ENCODE assay signal across 10 mouse cellular contexts in genomic region chr19:42307019-42307418, GRCm38 (mm10). TPM values are rescaled to one million over a fixed set of nuclear protein-coding genes. Genes with fewer than 3 reads are reported as not detected.
DNase-seq lines count a peak whose midpoint lies in the region; ATAC-seq and TF ChIP-seq lines count a peak whose summit lies in the region.
"Had no signal": no experiment of that assay in that cellular context is flagged by ENCODE, and none has a peak within 500 bp of the region (broad histone marks: within the 10 kb centered on the region; RNA-seq: fewer than 3 reads in every experiment).

No protein-coding gene starts in this region.

- 2% methylated on average over 8 of the region's 8 CpGs for WGBS in heart, embryonic 16.5 days
- WGBS in heart, embryonic 11.5 days (ENCODE audit: insufficient replicate concordance) = 3% methylated on average over 8 of the region's 8 CpGs
- WGBS in midbrain, embryonic 10.5 days = 11% methylated on average over 8 of the region's 8 CpGs
- WGBS in midbrain, postnatal 0 days = 19% methylated on average over 8 of the region's 8 CpGs
- whole genome bisulfite sequencing in embryonic facial prominence, embryonic 14.5 days = 7% methylated on average over 8 of the region's 8 CpGs
- 24% methylated on average over 8 of the region's 8 CpGs for WGBS in cerebellum, adult 2 months

- H3K4me3 ChIP-seq in heart, embryonic 16.5 days (ENCODE audit: low read length) = no peak overlapping the region
- no peak overlapping the region for H3K4me3 ChIP-seq in heart, embryonic 11.5 days (ENCODE audit: low read depth, low read length)
- no peak overlapping the region for H3K4me3 ChIP-seq in midbrain, embryonic 10.5 days
- H3K4me3 ChIP-seq in midbrain, postnatal 0 days (ENCODE audit: low read depth, low read length) = no peak overlapping the region
- H3K4me3 ChIP-seq in embryonic facial prominence, embryonic 14.5 days (ENCODE audit: low read depth, low read length) = no peak overlapping the region
- H3K4me3 ChIP-seq in layer of hippocampus, adult 2 months = no peak overlapping the region
- no peak overlapping the region for H3K4me3 ChIP-seq in cerebellum, adult 2 months (replicated peaks; ENCODE audit: insufficient read depth, low read depth, low read length)

- no peaks in the 10 kb centered on the region; the same call in 1 of the 2 replicates for H3K27me3 ChIP-seq in heart, embryonic 16.5 days (ENCODE audit: control insufficient read depth, insufficient read depth, low read length)
- H3K27me3 ChIP-seq in heart, embryonic 11.5 days (ENCODE audit: control insufficient read depth, insufficient read depth, low read length) = peaks cover 8% of the 10 kb centered on the region
- H3K27me3 ChIP-seq in midbrain, embryonic 10.5 days (ENCODE audit: low read depth, poor library complexity, severe bottlenecking) = 0 out of 2 replicates have a peak, but pooled peaks cover 3% of the 10 kb centered on the region
- no peaks in the 10 kb centered on the region for H3K27me3 ChIP-seq in midbrain, postnatal 0 days (ENCODE audit: insufficient read depth, low read length)
- no peaks in the 10 kb centered on the region for H3K27me3 ChIP-seq in embryonic facial prominence, embryonic 14.5 days (replicated peaks; ENCODE audit: control insufficient read depth, insufficient read depth, low read length)
- H3K27me3 ChIP-seq in cerebellum, adult 2 months (ENCODE audit: control insufficient read depth, insufficient read depth, low read length) = no peaks in the 10 kb centered on the region

- no peak for TF ChIP-seq CTCF in midbrain, postnatal 0 days (IDR thresholded peaks at IDR 0.05)
- TF ChIP-seq CTCF in layer of hippocampus, adult 2 months (conservative IDR thresholded peaks at IDR 0.05) = no peak
- no peak for TF ChIP-seq CTCF in cerebellum, adult 2 months (IDR thresholded peaks at IDR 0.05; ENCODE audit: borderline replicate concordance, insufficient read depth, low read depth, low read length)

- H3K9me3 ChIP-seq in heart, embryonic 16.5 days (replicated peaks; ENCODE audit: control insufficient read depth, low read length) = no peaks in the 10 kb centered on the region
- no peaks in the 10 kb centered on the region for H3K9me3 ChIP-seq in heart, embryonic 11.5 days (replicated peaks; ENCODE audit: control insufficient read depth, low read length)
- no peaks in the 10 kb centered on the region for H3K9me3 ChIP-seq in midbrain, embryonic 10.5 days (replicated peaks)
- no peaks in the 10 kb centered on the region for H3K9me3 ChIP-seq in midbrain, postnatal 0 days (ENCODE audit: low read length)
- no peaks in the 10 kb centered on the region for H3K9me3 ChIP-seq in embryonic facial prominence, embryonic 14.5 days (ENCODE audit: control insufficient read depth, low read length)

- H3K36me3 ChIP-seq in heart, embryonic 16.5 days (ENCODE audit: control insufficient read depth, insufficient read depth) = no peaks in the 10 kb centered on the region
- H3K36me3 ChIP-seq in heart, embryonic 11.5 days (ENCODE audit: control insufficient read depth, insufficient read depth, low read length) = no peaks in the 10 kb centered on the region
- H3K36me3 ChIP-seq in midbrain, embryonic 10.5 days = no peaks in the 10 kb centered on the region
- H3K36me3 ChIP-seq in midbrain, postnatal 0 days (ENCODE audit: insufficient read depth, low read length) = no peaks in the 10 kb centered on the region
- no peaks in the 10 kb centered on the region for H3K36me3 ChIP-seq in embryonic facial prominence, embryonic 14.5 days (ENCODE audit: control insufficient read depth, insufficient read depth, low read length)

- TF ChIP-seq POLR2A in cerebellum, adult 2 months (IDR thresholded peaks at IDR 0.05; ENCODE audit: borderline replicate concordance, insufficient read depth, low read length) = no peak

- peaks cover 6% of the 10 kb centered on the region for H3K4me1 ChIP-seq in heart, embryonic 16.5 days (ENCODE audit: control insufficient read depth, insufficient read depth, low read length)
- peaks cover 8% of the 10 kb centered on the region for H3K4me1 ChIP-seq in heart, embryonic 11.5 days (ENCODE audit: control insufficient read depth, insufficient read depth, low read length)
- peaks cover 30% of the 10 kb centered on the region for H3K4me1 ChIP-seq in midbrain, embryonic 10.5 days
- no peaks in the 10 kb centered on the region for H3K4me1 ChIP-seq in midbrain, postnatal 0 days (ENCODE audit: insufficient read depth, low read length)
- H3K4me1 ChIP-seq in embryonic facial prominence, embryonic 14.5 days (ENCODE audit: control insufficient read depth, insufficient read depth, low read length) = peaks cover 5% of the 10 kb centered on the region; the same call in 1 of the 2 replicates
- H3K4me1 ChIP-seq in cerebellum, adult 2 months (ENCODE audit: control insufficient read depth, insufficient read depth, low read length) = no peaks in the 10 kb centered on the region

- no peak overlapping the region for H3K9ac ChIP-seq in heart, embryonic 16.5 days (ENCODE audit: low read length)
- H3K9ac ChIP-seq in heart, embryonic 11.5 days (ENCODE audit: low read depth, low read length) = no peak overlapping the region
- no peak overlapping the region for H3K9ac ChIP-seq in midbrain, postnatal 0 days (replicated peaks; ENCODE audit: low read length, poor library complexity, severe bottlenecking)
- H3K9ac ChIP-seq in embryonic facial prominence, embryonic 14.5 days (ENCODE audit: low read depth, low read length) = no peak overlapping the region

- no peak overlapping the region for H3K27ac ChIP-seq in heart, embryonic 16.5 days (ENCODE audit: low read length)
- H3K27ac ChIP-seq in heart, embryonic 11.5 days (ENCODE audit: low read depth, low read length) = no peak overlapping the region
- peak overlapping the region; percentile 17; the same call in 1 of the 2 replicates for H3K27ac ChIP-seq in midbrain, embryonic 10.5 days (replicated peaks)
- H3K27ac ChIP-seq in midbrain, postnatal 0 days (ENCODE audit: low read depth, low read length) = no peak overlapping the region
- no peak overlapping the region for H3K27ac ChIP-seq in embryonic facial prominence, embryonic 14.5 days (replicated peaks; ENCODE audit: low read depth, low read length)
- no peak overlapping the region for H3K27ac ChIP-seq in layer of hippocampus, adult 2 months
- no peak overlapping the region for H3K27ac ChIP-seq in cerebellum, adult 2 months (ENCODE audit: insufficient read depth, low read length)

- H3K4me2 ChIP-seq in heart, embryonic 16.5 days (ENCODE audit: low read depth, low read length) = peak overlapping the region; percentile 26; the same call in 1 of the 2 replicates
- no peak overlapping the region for H3K4me2 ChIP-seq in heart, embryonic 11.5 days
- no peak overlapping the region for H3K4me2 ChIP-seq in midbrain, postnatal 0 days (ENCODE audit: low read depth, low read length, poor library complexity, severe bottlenecking)
- no peak overlapping the region for H3K4me2 ChIP-seq in embryonic facial prominence, embryonic 14.5 days (ENCODE audit: low read depth, low read length)

- no peak for DNase-seq in midbrain, embryonic 10.5 days (ENCODE audit: low spot score)
- DNase-seq in midbrain, postnatal 0 days (ENCODE audit: low spot score) = no peak
- peak; percentile 7 for DNase-seq in embryonic facial prominence, embryonic 14.5 days (ENCODE audit: low spot score)
- DNase-seq in retina, embryonic 14.5 days (ENCODE audit: low spot score) = peak; percentile 35
- DNase-seq in layer of hippocampus, adult 2 months (ENCODE audit: low spot score in 2 of 2) = no peak
- no peak for DNase-seq in cerebellum, adult 2 months
- DNase-seq: layer of hippocampus, adult 9-11 months had no signal

- no peak; the same call in 1 of the 2 replicates for ATAC-seq in heart, embryonic 16.5 days (replicated peaks; ENCODE audit: extremely low read depth, insufficient read depth, low FRiP score)
- ATAC-seq in heart, embryonic 11.5 days (replicated peaks; ENCODE audit: insufficient number of reproducible peaks, low FRiP score, low TSS enrichment) = no peak
- no peak for ATAC-seq in midbrain, postnatal 0 days (ENCODE audit: low FRiP score)
- no peak for ATAC-seq in embryonic facial prominence, embryonic 14.5 days (ENCODE audit: low read depth)

RNA-seq across cellular contexts. Expression of gene Golga7b, which starts 59.6 kb away (rescaled TPM):
- polyA plus RNA-seq in heart, embryonic 16.5 days (2015; fragmentation: Nextera tagmentation; extraction: Ambion mirVana) = 0.21 and 0.33 TPM in 2 replicates
- 0.10 and 0.20 TPM in 2 replicates for polyA plus RNA-seq in heart, embryonic 11.5 days (2014; fragmentation: Nextera tagmentation; extraction: Ambion mirVana)
- polyA plus RNA-seq in midbrain, embryonic 10.5 days (2016; fragmentation: Nextera tagmentation; extraction: Ambion mirVana) = 1.0 and 2.2 TPM in 2 replicates
- 92.0 and 92.8 TPM in 2 replicates for total RNA-seq in midbrain, postnatal 0 days (2014; rRNA removed)
- 68.9 and 70.3 TPM in 2 replicates for polyA plus RNA-seq in midbrain, postnatal 0 days (2015; fragmentation: Nextera tagmentation; extraction: Ambion mirVana)
- polyA plus RNA-seq in embryonic facial prominence, embryonic 14.5 days (2014; fragmentation: Nextera tagmentation; extraction: Ambion mirVana) = 3.0 and 3.2 TPM in 2 replicates
- 10 to 100 TPM; 61.3 to 64.6 TPM for total RNA-seq in layer of hippocampus, adult 2 months (2021)
- polyA plus RNA-seq in cerebellum, adult 2 months (2012; rRNA removed) = 90.4 and 98.9 TPM in 2 replicates
- polyA plus RNA-seq: liver, embryonic 16.5 days had no signal

Comparison
In these comparisons a context has a peak if more than half of its experiments do, and no peak if none do; other contexts are left out.
1. RNA of gene Golga7b, which starts 59.6 kb away (polyA plus RNA-seq): 90.4 to 98.9 TPM in cerebellum, adult 2 months and 68.9 to 70.3 TPM in midbrain, postnatal 0 days; 3.0 to 3.2 TPM in embryonic facial prominence, embryonic 14.5 days, 1.0 to 2.2 TPM in midbrain, embryonic 10.5 days, 0.21 to 0.33 TPM in heart, embryonic 16.5 days and 0.10 to 0.20 TPM in heart, embryonic 11.5 days; every median in the first group is over 10 times any median in the second.
2. DNase-seq: peak in embryonic facial prominence, embryonic 14.5 days (single experiment) and retina, embryonic 14.5 days (single experiment); none in midbrain, embryonic 10.5 days (single experiment), midbrain, postnatal 0 days (single experiment), layer of hippocampus, adult 2 months (0 of 2) and cerebellum, adult 2 months (0 of 2).